Mouse (Mus musculus) embryonic fibroblast, embryonic 13.5 days (primary cell): Measurements from ENCODE around the gene Sap25. TPM values are rescaled to one million over a fixed set of nuclear protein-coding genes. Genes with fewer than 3 reads are reported as not detected.
"Not testable (repeated sequence)": the region's sequence is repeated elsewhere in the genome, so short reads cannot be mapped to it uniquely, and the experiment has no call there.

Source experiments
- H3K27ac ChIP-seq: 2 replicates; pipeline ENCODE4 v1.5.1; 2012; ENCODE audit warnings: low read length, control low read depth, inconsistent platforms; ENCODE audit not compliant: insufficient read depth
- H3K4me1 ChIP-seq: 2 replicates; pipeline ENCODE4 v1.6.1; 2011; ENCODE audit warnings: low read length; ENCODE audit not compliant: control insufficient read depth, insufficient read depth
- H3K4me3 ChIP-seq: 2 replicates; pipeline ENCODE4 v1.5.1; 2011; ENCODE audit warnings: mild to moderate bottlenecking, control low read depth, low read length; ENCODE audit not compliant: insufficient read depth
- CTCF ChIP-seq: IDR thresholded peaks from 2 replicates; pipeline ENCODE4 v1.5.1; 2011; ENCODE audit warnings: mild to moderate bottlenecking, control low read depth, low read length, moderate library complexity, borderline replicate concordance; ENCODE audit not compliant: insufficient read depth
- POLR2A ChIP-seq: IDR thresholded peaks from 2 replicates; pipeline ENCODE4 v1.6.1; 2011; ENCODE audit warnings: low read depth, mild to moderate bottlenecking, control low read depth, low read length, moderate library complexity
- polyA plus RNA-seq: library from polyadenylated mRNA; stranded (reverse); fragments of >200 nt; gene quantifications from 2 replicates; pipeline ENCODE4 v1.2.4, GENCODE M21; 2011; ENCODE audit warnings: low read depth; ENCODE audit not compliant: missing spikeins, insufficient read length

Sap25 gene
- polyA plus RNA-seq, 1 experiment = 3.4 TPM

- H3K4me3 ChIP-seq = peak overlapping the region; percentile 77
- peaks cover 11% of the 10 kb centered on the region for H3K4me1 ChIP-seq
- H3K27ac ChIP-seq = no peak overlapping the region
Observed at GRCm38 (mm10) chr5:137607860-137608653, 33.1 kb upstream of the Sap25 start.

GRCm38 (mm10) chr5:137608654-137609190 is 32.4 kb upstream of the Sap25 start:
- Histone ChIP-seq H3K4me1 (peaks cover 14% of the 10 kb centered on the region), H3K4me3 (peak overlapping the region; percentile 77), H3K27ac (no peak overlapping the region)
- TF ChIP-seq CTCF (no peak), POLR2A (no peak)

More at GRCm38 (mm10) chr5:137607860-137608653, 33.1 kb upstream of the Sap25 start:
- TF ChIP-seq CTCF (no peak), POLR2A (no peak)

DNA sequence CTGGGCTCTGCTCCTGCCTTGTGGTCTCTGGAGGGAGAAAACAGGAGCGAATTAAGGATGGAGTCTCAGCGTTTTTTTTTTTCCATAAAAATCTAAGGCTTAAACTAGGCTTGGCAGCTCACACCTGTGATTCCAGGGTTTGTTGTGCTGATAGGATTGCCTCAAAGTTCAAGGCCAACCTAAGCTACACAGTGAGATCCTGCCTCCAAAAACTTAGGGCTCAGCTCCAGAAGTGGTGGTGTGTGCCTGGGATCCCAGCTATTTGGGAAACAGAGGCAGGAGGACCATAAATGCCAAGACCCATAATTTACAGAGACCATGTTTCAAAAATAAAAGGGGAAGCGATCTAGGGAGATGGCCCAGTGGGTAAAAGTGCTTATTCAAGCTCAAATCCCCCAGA is 31.8 kb upstream of the Sap25 start:
- Histone ChIP-seq H3K27ac (no peak overlapping the region), H3K4me1 (peaks cover 16% of the 10 kb centered on the region), H3K4me3 (peak overlapping the region; percentile 77)
- no peak for TF ChIP-seq POLR2A
- TF ChIP-seq CTCF = no peak

- Histone ChIP-seq H3K27ac (peak overlapping the region; percentile 99), H3K4me3 (peak overlapping the region; percentile 77), H3K4me1 (peaks cover 16% of the 10 kb centered on the region)
- TF ChIP-seq POLR2A = no peak
- no peak for TF ChIP-seq CTCF
Observed at GRCm38 (mm10) chr5:137610056-137610455, 31.1 kb upstream of the Sap25 start.

GRCm38 (mm10) chr5:137610548-137611244 is 30.4 kb upstream of the Sap25 start:
- H3K4me3 ChIP-seq = peak overlapping the region; percentile 77
- TF ChIP-seq POLR2A (peak; percentile 92), CTCF (no peak)
- H3K4me1 ChIP-seq = peaks cover 16% of the 10 kb centered on the region
- peak overlapping the region; percentile 99 for H3K27ac ChIP-seq

DNA sequence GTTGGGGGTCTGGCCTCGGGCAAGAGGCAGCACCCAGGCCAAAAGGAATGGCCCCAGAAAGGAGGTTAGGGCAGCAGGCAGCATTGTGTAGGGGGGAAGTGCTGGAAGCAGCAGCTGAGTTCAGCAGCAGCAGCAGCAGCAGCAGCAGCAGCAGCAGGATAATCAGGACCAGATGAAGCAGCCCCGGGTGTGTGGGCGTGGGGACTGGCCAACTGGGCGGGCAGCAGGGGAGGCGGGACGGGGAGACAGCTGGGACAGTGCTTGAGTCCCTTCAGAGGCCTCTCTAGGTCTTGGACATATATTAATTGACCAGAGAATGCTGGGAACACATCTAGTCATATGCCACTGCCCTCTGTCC is 29.9 kb upstream of the Sap25 start:
- no peak for TF ChIP-seq CTCF
- TF ChIP-seq POLR2A = peak; percentile 85
- Histone ChIP-seq H3K4me1 (peaks cover 16% of the 10 kb centered on the region), H3K27ac (peak overlapping the region; percentile 99), H3K4me3 (peak overlapping the region; percentile 77)

GRCm38 (mm10) chr5:137613076-137613475 is 28.1 kb upstream of the Sap25 start:
- Histone ChIP-seq H3K27ac (peak overlapping the region; percentile 45), H3K4me1 (peaks cover 13% of the 10 kb centered on the region), H3K4me3 (no peak overlapping the region)
- TF ChIP-seq POLR2A = no peak
- no peak for TF ChIP-seq CTCF

DNA sequence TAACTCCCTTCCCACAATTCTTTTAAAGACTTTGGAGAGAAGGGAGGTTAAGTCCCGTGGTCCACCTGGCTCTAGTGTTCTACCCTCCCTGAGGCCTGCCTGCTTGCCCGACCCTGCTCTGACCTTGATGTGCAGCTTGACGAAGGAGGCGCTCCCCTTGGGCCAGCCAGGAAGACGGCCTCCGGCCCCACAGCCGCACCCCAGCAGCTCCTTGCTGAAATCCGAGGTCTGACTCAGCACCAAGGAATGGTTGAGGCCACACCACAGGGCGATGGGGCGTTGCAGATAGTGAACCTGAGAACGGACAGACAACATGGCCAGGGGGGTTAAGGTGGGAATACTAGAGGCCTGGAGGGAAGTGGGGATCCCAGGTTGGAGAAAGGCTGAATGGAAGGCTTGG is 27.6 kb upstream of the Sap25 start, which contains the start of gene Pcolce:
TSS of gene Pcolce (minus strand) at position 235 of the 400 bp plus-strand sequence.
- H3K27ac ChIP-seq = peak within 1 kb of the TSS; percentile 45
- peak; percentile 59 for TF ChIP-seq POLR2A
- TF ChIP-seq CTCF = no peak
- H3K4me3 ChIP-seq = no peak within 1 kb of the TSS
- H3K4me1 ChIP-seq = peaks cover 13% of the 10 kb centered on the region

DNA sequence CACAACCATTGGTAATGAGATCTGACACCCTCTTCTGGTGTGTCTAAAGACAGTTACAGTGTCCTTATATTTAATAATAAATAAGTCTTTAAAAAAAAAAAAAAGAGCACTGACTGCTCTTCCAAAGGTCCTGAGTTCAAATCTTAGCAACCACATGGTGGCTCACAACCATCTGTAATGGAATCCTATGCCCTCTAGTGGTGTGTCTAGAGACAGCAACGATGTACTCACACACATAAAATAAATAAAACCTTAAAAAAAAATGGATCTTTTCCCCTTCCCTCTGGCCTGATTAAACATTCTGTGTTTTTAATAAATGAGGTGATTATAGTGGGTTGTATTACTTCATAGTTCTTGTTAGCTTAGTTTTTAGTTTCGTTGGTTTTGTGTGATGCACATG is 26.2 kb upstream of the Sap25 start:
- not testable (repeated sequence) for H3K4me3 ChIP-seq
- H3K4me1 ChIP-seq = peaks cover 13% of the 10 kb centered on the region

GRCm38 (mm10) chr5:137615347-137615746 is 25.8 kb upstream of the Sap25 start:
- peaks cover 13% of the 10 kb centered on the region for H3K4me1 ChIP-seq
- H3K4me3 ChIP-seq = no peak overlapping the region
- no peak overlapping the region for H3K27ac ChIP-seq
- TF ChIP-seq CTCF (no peak), POLR2A (no peak)

More for the DNA sequence above, 26.2 kb upstream of the Sap25 start:
- H3K27ac ChIP-seq = not testable (repeated sequence)
